Mouse (Mus musculus): ENCODE data around the gene Cited4.

Cited4 gene

DNA sequence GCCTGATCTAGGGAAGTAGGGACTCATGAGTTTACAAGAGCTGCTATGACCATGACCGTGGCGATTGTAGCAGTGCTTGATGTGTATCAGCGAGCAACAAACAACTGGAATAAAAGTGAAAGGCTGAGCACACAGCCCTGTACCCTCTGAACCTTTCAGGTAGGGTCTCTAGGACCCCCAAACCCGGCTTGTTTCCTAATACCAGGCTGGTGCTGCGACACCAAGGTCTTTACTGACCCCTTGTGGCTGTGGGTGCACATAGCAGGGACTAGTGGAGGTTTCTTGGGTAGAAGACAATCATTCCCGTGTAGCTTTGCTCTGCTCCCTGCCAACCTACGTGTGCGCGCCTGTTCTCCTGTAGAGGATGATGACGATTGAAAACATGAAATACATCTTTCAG is 15.8 kb downstream of the Cited4 start:
- DNase-seq = no peak

DNA sequence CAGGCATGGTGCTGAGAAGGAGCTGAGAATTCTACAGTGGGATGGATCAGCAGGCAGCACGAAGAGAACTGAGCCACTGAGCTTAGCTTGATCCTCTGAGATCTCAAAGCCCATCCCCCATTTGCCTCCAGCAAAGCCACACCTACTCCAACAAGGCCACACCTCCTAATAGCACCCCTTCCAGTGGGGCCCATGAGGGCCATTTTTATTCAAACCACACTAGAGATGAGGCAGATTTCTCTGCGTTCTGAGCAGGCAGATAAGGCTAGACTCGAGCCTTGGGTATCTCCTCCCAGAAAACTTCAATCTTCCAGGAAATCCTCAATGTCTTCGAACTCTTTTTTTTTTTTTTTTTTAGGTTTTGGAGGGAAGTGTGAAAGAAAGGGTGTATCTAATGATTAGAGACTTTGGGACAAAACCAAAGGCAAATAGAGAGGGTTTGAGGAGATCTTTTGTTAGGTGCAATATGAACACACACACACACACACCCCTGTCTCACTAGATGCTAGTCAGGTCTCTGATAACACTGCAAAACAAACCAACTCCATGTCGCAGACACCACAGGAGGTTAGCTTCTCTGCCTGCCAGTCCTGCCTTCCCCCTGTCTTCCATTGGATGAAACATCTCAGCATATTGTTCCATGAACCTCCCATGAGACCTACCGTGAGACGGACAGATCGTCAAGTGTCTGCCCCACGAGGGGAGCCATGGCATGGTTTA is 17.1 kb downstream of the Cited4 start:
- DNase-seq = no peak

DNA sequence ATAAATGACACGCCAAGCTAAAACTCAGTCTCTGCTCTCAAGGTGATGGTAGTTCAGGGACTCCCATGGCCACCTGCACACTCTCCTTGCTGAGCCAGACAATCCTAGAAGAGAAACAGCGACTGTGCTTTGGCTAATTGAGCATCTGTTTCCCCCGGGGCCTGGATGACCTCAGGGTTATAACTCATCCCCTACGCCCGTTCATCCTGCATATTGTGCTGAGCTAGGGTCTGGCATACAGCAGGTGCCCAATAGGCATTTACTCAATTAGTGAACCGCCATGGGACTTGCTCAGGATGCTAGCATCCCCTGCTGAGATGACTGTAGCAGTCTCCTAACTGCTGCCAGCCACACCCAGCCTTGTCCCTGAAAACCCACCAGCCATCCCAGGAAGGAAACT is 20.9 kb downstream of the Cited4 start:
- no peak for DNase-seq

DNA sequence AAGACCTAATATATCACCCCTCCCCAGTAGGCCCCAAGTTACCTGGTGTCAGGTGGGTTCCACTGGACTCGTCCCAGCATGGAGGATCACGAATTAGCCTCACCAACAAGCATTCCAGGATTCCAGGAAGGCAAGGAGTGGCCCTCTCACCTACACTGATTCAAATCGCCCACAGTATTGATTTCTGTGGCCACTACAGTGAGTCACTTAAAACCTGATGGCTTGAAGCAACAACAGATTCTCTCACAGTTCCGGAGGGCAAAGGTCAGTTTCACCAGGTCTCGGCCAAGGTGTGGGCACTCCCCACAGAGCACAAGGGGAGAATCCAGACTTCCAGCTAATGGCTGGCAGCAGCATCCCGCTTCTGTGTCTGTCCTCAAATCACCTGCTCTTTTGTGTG is 22.9 kb downstream of the Cited4 start:
- no peak for DNase-seq

DNA sequence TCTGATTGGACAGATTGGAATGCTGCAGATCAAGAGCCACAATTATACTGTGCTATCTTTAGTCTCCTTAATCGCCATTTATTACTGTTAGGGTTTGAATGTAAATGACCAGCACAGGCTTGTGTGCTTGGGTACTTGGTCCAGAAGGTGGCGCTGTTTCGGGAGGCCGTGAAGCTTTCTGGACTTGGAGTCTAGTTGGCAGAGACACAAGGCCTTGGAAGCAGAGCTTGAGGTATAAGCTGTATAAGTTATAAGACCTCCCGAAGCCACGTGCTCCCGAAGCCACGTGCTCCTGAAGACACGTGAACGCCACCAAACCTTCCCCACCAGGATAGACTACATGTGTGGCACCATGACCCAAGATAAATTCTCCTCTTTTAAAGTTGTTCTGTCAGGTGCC is 26.3 kb downstream of the Cited4 start:
- no peak for DNase-seq

DNA sequence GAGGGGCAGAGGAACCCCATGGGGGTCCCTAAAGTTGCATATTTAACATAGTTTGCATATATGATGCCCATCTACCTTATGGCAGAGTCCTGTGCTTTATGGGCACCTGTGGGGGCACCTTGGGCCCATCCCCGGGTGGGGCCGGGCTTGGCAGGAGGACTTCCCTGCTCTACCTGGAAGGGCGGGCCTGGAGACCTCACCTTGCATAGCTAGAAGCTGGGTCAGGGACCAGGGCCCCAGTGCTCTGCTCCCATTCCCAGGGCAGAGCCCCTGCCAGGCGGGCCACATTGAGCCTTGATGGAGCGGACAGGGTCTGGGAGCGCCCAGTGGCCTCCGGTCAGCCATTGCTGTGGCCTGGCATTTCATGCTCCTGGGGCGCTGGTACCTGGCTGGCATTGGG is 31.0 kb downstream of the Cited4 start:
- DNase-seq = no peak

DNA sequence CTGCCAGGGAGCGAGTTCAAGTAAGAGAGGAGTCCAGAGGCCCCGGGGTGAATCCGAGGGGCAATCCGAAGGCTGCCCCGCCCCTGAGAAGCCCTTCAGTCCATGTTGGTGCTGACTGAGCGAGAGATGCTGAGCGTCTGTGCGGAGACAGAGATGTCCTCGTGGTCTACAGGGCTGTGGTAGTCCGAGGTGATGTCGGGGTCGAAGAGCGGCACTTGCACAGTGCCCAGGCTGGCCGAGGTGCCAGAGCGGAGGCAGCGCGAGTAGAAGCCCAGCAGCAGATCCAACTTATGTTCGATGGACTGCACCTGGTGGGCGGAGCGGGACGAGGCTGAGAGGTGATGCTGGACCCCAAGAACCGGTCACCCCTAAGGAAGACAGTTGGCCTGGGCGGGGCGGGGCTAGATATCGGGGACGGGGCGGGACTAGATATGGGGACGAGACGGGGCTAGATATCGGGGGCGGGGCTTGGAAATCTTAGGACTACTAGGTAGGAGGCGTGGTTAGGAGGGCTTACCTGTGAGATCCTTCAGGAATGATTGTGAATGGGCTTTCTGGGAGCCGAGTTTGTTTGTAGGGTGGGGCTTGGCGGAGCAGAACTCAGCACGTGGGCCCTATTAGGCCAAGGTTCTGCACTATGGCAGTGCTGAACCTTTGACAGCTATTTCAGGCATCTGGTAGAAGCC is 31.6 kb downstream of the Cited4 start:
- DNase-seq = no peak

DNA sequence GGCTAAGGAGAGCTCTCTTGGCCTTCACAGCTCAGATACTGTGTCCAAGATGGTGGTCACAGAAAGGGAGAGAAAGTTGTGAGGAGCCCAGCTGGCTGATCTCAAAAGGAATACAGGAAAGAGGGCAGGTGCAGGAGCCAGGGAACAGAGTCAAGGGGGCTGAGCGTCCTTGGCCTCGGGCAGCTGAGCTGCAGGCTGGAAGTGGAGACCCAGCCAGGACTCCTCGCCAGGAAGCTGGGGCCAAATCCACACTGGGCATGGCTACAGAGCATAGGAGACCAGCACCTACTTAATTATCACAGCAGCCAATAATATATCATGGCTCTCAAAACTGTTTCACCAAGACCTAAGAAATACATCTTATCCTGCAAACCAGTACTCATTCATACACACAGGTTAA is 34.8 kb downstream of the Cited4 start:
- DNase-seq = no peak

DNA sequence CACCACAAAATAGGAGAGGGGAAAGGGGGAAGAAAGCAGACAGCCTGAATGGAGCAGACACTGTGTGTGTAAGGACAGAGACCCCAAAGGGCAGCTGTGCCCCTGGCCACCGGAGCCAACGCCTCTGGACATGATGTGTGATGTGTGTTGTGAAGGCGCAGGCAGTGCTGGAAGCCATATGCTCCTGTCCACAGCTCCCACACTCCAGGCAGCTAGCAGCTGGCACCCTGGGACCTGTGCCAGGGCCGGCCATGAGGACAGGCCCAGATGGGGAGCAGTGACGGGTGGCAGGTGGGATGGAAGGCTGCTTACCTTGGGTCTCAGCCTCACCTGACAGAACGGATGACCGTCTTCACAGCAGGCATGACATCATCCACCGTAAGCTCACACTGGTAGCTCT is 35.7 kb downstream of the Cited4 start:
- no peak for DNase-seq

DNA sequence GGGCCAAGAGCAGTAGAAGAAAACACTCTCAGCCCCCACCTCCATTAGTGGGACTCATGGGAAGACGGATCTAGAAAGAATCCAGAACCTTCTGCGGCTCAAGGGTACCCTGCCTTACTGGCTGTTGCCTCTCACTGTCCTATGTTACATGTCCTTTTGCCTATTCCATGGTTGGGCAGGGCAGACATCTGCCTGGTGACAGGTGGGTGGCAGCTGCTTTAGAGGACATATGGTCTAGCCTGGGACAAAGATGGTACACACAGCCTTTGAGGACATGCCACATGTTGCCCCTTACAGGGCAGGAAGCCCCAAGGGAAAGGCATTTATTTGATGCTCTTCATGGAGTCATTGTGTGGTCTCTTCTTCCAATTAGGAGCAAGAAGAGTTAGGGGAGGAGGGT is 36.1 kb downstream of the Cited4 start:
- no peak for DNase-seq

DNA sequence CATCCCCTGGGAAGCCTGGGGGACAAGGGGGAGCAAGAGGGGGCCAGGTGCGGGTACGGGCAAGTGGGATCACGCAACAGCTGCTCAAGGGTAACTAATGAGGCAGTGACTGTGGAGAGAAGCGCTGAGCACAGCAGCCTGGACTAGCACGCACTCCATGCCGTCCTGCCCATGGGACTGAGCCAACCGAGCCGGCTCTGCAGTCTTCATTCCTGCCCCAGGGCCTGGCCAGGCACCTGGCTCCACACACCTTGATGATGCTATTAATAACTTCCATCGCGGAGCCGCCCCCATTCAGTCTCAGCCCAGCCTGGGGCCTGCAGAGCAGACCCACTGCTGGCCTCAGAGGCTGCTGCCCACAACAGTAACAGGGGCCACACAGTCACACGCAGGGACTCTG is 45.9 kb downstream of the Cited4 start:
- no peak for DNase-seq

DNA sequence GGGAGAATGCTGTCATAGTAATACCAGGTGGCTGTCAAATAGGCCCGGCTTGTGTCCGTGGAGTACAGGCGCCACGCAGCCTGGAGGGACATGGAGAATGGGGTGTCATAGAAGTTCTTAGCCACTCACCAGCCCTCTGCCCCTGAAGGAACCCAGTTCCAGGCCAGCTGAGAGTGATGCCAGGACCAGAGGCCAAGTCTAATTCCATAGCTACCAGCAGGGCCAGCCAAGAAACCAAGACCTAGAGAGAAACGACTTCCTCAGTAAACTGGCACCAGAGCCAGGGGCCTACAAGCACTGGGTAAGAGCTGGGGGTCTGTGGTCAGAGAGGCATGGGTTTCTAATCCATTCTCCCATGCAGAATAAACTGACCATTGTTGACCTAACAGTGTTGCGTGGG is 46.6 kb downstream of the Cited4 start:
- DNase-seq = no peak

DNA sequence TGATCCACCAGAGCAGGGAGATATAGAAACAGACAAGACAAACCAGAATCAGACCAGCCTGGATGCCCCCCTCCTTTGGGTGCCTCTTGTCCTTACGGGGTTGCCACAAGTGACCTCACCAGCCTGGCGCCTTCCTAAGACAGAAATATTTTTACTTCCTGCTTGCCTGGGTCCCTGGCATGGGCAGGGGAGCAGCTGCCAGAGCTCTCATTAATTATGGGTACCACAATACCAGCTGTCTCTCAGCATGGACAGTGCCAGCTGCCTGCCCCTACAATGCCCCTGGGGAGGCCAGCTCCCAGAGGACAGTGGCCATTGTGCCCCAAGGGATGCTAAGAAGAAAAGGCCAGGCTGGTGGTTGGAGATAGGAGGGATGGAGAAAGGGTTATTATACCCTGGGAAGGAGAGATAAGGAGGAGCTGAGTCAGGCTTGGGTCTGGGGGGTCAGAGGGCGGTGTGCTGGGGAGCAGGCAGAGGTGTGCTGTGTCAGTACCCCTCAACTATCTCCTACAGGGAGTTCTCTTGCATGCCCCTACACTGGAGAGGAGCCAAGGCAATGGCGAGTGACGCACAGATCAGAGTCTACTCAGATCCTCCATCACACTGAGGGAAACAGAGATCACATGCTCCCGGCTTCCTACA is 47.6 kb downstream of the Cited4 start:
- no peak for DNase-seq

DNA sequence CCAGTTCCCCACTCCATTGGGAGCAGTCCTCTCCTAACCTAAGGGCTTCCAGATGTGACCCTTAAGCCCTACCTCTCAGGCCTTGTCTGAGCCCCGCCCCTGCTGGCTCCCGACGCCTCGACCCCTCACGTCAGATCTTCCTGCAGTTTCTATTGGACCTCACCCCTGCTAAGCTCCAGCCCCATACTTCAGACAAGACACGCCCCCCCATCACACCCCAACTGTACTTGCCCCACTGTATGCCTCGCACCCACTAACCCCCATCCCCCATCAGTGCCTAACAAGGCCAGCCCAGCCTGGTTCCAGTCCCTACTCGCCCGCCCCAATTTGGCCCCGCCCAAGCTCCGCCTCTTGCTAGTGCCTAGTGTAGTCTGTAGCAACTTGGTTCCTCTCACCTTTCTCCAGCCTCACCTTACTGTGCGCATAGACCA is 49.8 kb downstream of the Cited4 start:
- DNase-seq = no peak

DNA sequence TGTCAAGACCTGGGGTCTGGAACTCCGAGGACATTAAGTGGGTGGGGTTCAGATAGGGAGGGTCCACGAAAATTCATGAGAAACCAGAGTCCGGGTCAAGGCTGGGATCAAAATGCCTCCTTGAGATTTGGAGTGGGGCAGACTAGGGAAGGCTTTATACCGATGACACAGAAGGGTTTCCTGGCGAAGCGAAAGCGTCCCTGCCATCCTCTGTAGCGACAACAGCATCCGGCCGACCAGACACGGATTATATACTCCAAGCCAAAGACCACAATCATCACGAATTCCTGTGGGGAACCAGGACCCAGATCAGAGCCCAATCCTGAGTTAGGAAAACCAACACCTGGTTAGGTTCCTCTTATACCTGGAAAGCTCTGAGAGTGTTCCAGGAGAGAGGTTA is 50.4 kb downstream of the Cited4 start:
- no peak for DNase-seq
